Mouse (Mus musculus) skeletal muscle tissue, adult 2 months (tissue): ENCODE measurements around the gene Rab3gap1.

Experiments used
- DNase-seq: peaks from one replicate; pipeline ENCODE4 v3.0.0-alpha.2; 2012; ENCODE audit warnings: low read depth, low spot score

Rab3gap1 gene

DNA sequence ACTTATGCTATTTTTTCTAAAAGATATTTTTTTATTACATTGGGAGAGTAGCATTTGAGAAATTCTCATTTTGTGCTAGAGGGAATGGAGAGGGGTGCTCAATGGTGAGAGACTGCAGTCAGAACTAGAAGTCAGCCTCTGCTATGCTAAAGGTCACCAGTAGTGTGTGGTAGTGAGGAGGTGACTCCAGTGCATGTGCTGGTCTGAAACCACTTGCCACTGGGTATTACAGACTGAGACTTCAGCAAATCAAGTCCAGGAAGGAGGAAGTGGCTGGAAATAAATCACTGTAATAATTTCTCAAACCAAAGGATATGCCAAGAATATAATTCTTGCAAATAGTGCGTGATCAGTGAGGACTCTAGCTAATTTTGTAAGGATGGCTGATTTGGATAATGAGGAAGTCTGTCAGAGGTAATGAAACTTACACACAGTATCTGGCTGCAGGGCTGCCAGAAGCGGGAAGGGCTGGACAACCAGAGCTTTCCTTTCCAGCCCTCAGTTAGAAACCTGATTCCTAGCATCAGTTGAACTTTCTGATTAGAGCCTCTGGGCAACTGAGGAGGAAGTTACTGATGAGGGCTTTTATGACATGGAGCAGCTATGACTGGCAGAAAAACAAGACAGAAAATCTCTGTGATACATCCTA is 112.5 kb downstream of the Rab3gap1 start:
- no peak for DNase-seq

GRCm38 (mm10) chr1:127982268-127982667 is 113.7 kb downstream of the Rab3gap1 start:
- DNase-seq: no peak

GRCm38 (mm10) chr1:127983274-127983993 is 114.9 kb downstream of the Rab3gap1 start:
- no peak for DNase-seq

DNA sequence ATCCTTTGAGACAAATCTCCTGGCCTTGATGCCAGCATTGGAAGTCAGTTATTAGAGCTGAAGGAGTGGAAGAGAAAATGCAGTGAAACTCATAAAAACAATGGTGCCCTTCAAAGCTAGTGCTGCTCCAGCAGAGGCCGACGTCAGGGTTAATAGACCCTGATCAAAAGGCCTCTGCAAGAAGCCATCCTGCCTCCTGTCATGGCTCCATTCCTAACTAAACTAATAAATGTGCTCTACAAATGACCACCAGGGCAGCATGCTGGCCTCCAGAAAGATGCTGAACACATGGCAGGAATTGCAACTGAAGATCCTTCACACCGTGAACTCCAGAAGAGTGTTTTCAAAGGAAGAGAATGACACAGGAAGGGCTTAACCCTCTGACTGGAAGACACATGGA is 116.8 kb downstream of the Rab3gap1 start:
- no peak for DNase-seq

GRCm38 (mm10) chr1:127988246-127988645 is 119.7 kb downstream of the Rab3gap1 start:
- no peak for DNase-seq

DNA sequence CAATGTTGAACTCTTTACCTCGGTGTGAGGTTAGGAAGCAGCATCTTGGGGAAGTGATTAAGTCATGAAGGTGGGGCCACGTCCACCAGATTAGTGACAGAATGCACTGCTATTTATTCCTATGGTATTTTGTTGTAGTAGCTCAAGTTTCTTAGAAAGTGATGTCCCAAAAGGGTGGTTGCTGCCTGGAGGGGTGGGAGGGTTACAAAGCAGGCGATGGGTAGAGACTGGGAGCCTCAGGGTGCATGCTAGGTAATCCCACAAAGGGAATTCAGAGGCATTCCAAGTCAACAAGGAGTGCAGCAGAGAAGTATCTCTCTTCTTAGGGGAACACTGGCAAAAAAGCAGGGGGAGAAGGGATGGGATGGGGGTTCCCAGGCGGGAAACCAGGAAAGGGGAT is 120.8 kb downstream of the Rab3gap1 start:
- DNase-seq: no peak

DNA sequence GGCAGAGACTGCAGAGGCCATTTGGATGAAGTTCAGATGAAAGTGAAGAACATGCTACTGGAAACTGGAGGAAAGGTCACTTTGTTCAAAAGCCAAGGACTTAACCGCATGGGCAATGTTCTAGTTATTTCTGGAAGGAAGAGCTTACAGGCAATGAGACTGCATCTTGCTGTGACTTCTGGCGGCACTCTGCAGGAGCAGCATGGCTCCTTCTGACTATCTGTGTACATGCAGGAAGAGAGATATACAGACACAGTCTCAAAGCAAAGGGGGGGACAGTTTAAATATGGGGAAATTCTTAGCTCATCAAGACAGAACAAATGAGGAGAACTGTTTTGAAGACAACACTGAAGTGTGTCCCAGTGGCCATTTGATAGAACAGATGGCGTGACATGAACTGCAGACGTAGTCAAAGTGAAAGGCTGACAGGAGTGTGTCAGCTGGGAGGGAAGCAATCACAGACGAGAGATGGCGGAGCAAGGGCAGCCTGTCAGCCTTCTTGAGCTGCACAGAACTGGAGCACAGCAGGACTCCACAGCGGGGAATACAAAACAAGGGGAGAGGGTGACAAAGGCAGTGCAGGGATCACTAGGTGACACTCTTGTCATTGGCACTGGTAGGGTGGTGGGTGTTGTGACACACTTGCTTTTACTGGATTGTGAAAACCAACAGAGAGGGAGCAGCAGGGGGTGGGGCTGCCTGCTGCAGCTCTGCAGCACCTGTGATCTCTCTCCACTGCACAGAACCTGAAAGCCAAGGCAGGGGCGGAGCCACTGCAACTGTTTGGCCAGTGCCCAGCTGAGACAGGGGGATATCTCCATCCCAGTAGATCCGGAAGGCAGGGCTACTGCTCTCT is 121.5 kb downstream of the Rab3gap1 start:
- peak; percentile 84 for DNase-seq
